Mouse (Mus musculus) liver, postnatal 0 days (tissue): ENCODE results near the gene Hspa5. TPM values are rescaled to one million over a fixed set of nuclear protein-coding genes. Genes with fewer than 3 reads are reported as not detected.
A peak's percentile ranks its signal among the peaks of the same experiment; 100 is the strongest.

ENCODE experiments used
- ATAC-seq: fragments of 200-750 bp; cut with Nextera tagmentation; 2 replicates; pipeline ENCODE4 v1.8.0; 2017; ENCODE audit warnings: mild to moderate bottlenecking, moderate library complexity
- DNase-seq: peaks from one replicate; pipeline ENCODE4 v3.0.0-alpha.2; 2016
- H3K27ac ChIP-seq: fragments of 300-500 bp; sonication (generic); 2 replicates; pipeline ENCODE4 v1.5.1; 2014; ENCODE audit warnings: antibody characterized with exemption, moderate library complexity, mild to moderate bottlenecking, low read depth
- H3K27me3 ChIP-seq: fragments of 300-500 bp; sonication (generic); 2 replicates; pipeline ENCODE4 v1.6.1; 2014; ENCODE audit warnings: low read length, control low read depth, mixed read lengths; ENCODE audit not compliant: insufficient read depth
- H3K36me3 ChIP-seq: fragments of 300-500 bp; sonication (generic); replicated peaks from 2 replicates; pipeline ENCODE4 v1.6.1; 2014; ENCODE audit warnings: mild to moderate bottlenecking, control low read depth, low read length, moderate library complexity, mixed read lengths; ENCODE audit not compliant: insufficient read depth
- H3K4me1 ChIP-seq: fragments of 300-500 bp; sonication (generic); 2 replicates; pipeline ENCODE4 v1.6.1; 2014; ENCODE audit warnings: antibody characterized with exemption, mild to moderate bottlenecking, control low read depth; ENCODE audit not compliant: insufficient read depth
- H3K4me2 ChIP-seq: fragments of 300-500 bp; sonication (generic); 2 replicates; pipeline ENCODE4 v1.6.1; 2014; ENCODE audit warnings: low read depth, mild to moderate bottlenecking, low read length, moderate library complexity, mixed read lengths
- H3K4me3 ChIP-seq: fragments of 300-500 bp; sonication (generic); 2 replicates; pipeline ENCODE4 v1.5.1; 2014; ENCODE audit warnings: low read depth, low read length
- H3K9ac ChIP-seq: fragments of 300-500 bp; sonication (generic); replicated peaks from 2 replicates; pipeline ENCODE4 v1.6.1; 2014; ENCODE audit warnings: mild to moderate bottlenecking, moderate library complexity
- H3K9me3 ChIP-seq: fragments of 300-500 bp; sonication (generic); 2 replicates; pipeline ENCODE4 v1.6.1; 2016; ENCODE audit warnings: mild to moderate bottlenecking, control low read depth, low read length, mixed read lengths
- CTCF ChIP-seq: sonication (generic); IDR thresholded peaks from 2 replicates; pipeline ENCODE4 v1.5.1; 2016; ENCODE audit warnings: antibody characterized with exemption, low read depth
- EP300 ChIP-seq: IDR thresholded peaks from 2 replicates; pipeline ENCODE4 v1.6.1; 2016; ENCODE audit warnings: antibody characterized with exemption, low read depth, mild to moderate bottlenecking
- WGBS: fragments of 180-500 bp; shearing (Covaris S2); extraction: QIAGEN DNeasy Blood & Tissue Kit; methylation state at CpG from one replicate; pipeline ENCODE4 v1.1.7; 2014; ENCODE audit not compliant: insufficient replicate concordance; 5-methylcytosine and 5-hydroxymethylcytosine counted together
- polyA plus RNA-seq: library from polyadenylated mRNA; unstranded; fragments of >200 nt; fragmentation: Nextera tagmentation; extraction: Ambion mirVana; gene quantifications from 2 replicates; pipeline ENCODE4 v1.2.1, GENCODE M21; 2015

Gene Hspa5
- polyA plus RNA-seq, 1 experiment from 2014 or later = 384 TPM

GRCm38 (mm10) chr2:34803746-34804145 lies 32.0 kb downstream of the Hspa5 start:
- H3K9ac ChIP-seq = peak overlapping the region; percentile 52
- 72% methylated on average over 3 of the region's 3 CpGs for WGBS
- TF ChIP-seq CTCF (no peak), EP300 (no peak)
- H3K36me3 ChIP-seq = peaks cover 37% of the 10 kb centered on the region
- H3K4me1 ChIP-seq = peaks cover 40% of the 10 kb centered on the region
- H3K4me3 ChIP-seq = peak overlapping the region; percentile 79
- no peaks in the 10 kb centered on the region for H3K9me3 ChIP-seq
- DNase-seq (no peak), ATAC-seq (no peak)
- peak overlapping the region; percentile 1; the same call in 1 of the 2 replicates for H3K27ac ChIP-seq
- no peaks in the 10 kb centered on the region for H3K27me3 ChIP-seq
- H3K4me2 ChIP-seq = peak overlapping the region; percentile 63

DNA sequence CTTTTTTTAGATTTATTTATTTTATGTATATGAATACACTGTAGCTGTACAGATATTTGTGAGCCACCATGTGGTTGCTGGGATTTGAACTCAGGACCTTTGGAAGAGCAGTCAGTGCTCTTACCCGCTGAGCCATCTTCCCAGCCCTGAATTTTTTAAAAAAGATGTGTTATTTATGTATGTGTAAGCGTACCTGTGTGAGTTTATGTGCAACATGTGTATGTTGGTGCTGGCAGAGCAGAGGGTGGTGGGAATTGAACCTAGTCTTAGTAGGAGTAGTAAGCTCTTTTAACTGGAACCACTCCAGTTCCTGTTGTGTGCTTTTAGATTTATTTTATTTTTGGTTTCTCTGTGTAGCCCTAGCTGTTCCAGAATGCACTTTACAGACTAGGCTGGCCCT lies 32.4 kb downstream of the Hspa5 start:
- H3K27ac ChIP-seq = peak overlapping the region; percentile 53
- ATAC-seq = no peak
- 90% methylated on average over 2 of the region's 2 CpGs for WGBS
- no peaks in the 10 kb centered on the region for H3K27me3 ChIP-seq
- no peaks in the 10 kb centered on the region for H3K9me3 ChIP-seq
- peaks cover 37% of the 10 kb centered on the region for H3K4me1 ChIP-seq
- peak overlapping the region; percentile 63 for H3K4me2 ChIP-seq
- peaks cover 41% of the 10 kb centered on the region for H3K36me3 ChIP-seq
- no peak for TF ChIP-seq CTCF
- peak overlapping the region; percentile 39; the same call in 1 of the 2 replicates for H3K9ac ChIP-seq
- DNase-seq = no peak
- H3K4me3 ChIP-seq = peak overlapping the region; percentile 79

DNA sequence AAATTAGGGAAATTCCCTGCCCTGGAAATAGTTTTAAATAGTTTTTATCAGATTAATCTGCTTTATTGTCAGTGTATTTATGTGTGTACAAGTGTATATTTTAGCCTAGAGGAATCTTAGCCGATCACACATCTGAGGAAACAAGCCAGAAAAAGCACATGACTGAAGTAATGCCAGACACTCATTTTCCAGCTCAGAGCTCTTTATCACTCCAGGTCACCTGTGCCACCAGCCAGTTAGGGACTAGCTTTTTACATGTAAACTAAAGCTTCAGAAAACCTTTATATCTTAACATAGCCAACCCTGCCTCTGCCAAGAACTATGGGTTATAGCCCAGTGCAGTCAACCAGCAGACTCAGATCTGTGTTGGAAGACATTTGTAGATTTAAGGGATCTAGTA lies 33.0 kb downstream of the Hspa5 start:
- peak overlapping the region; percentile 63 for H3K4me2 ChIP-seq
- peaks cover 45% of the 10 kb centered on the region for H3K36me3 ChIP-seq
- H3K27me3 ChIP-seq = no peaks in the 10 kb centered on the region
- DNase-seq (peak; percentile 27), ATAC-seq (peak; percentile 39)
- no peak overlapping the region for H3K9ac ChIP-seq
- WGBS = 44% methylated on average over 1 of the region's 1 CpGs
- H3K27ac ChIP-seq = peak overlapping the region; percentile 53
- H3K4me1 ChIP-seq = peaks cover 41% of the 10 kb centered on the region
- H3K4me3 ChIP-seq = 0 out of 2 replicates have a peak overlapping the region, but pooled peaks have one; percentile 79
- H3K9me3 ChIP-seq = no peaks in the 10 kb centered on the region
- TF ChIP-seq CTCF (no peak), EP300 (peak; percentile 87)

DNA sequence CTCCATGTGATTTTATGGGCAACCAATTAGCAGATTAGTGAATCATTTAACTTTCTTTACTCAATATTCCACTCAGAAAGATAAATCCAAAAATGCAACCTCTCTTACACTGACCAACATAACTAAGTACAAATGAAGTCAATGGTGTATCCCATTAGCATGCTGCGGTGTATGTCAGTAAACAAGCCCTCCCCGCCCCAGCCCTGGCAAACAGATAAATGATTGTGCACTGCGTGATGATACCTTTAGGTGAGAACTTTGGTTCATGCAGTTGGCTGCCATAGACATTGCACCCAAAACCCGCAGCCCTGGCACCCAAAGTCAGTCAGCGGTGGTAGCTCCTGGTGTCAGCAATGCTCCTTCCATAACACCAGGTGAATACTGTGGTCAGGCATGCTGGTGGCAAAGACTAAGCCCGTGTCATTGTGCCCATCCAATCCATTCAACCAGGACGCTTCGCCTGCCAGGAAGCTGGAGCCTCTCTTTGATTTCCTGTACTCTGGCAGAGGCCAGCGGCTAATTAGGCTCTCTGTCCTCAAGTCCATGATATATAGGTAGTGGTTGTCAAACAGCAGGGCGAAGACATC lies 33.7 kb downstream of the Hspa5 start:
- Histone ChIP-seq H3K4me1 (peaks cover 36% of the 10 kb centered on the region), H3K4me3 (no peak overlapping the region), H3K9ac (no peak overlapping the region), H3K27me3 (no peaks in the 10 kb centered on the region), H3K4me2 (peak overlapping the region; percentile 36), H3K36me3 (peaks cover 48% of the 10 kb centered on the region), H3K9me3 (no peaks in the 10 kb centered on the region), H3K27ac (peak overlapping the region; percentile 53)
- ATAC-seq (no peak), DNase-seq (no peak)
- 78% methylated on average over 10 of the region's 10 CpGs for WGBS
- TF ChIP-seq CTCF = no peak
- no peak for TF ChIP-seq EP300

GRCm38 (mm10) chr2:34808057-34808456 lies 36.3 kb downstream of the Hspa5 start:
- peaks cover 33% of the 10 kb centered on the region for H3K4me1 ChIP-seq
- H3K27ac ChIP-seq = 0 out of 2 replicates have a peak overlapping the region, but pooled peaks have one; percentile 7
- no peak overlapping the region for H3K4me3 ChIP-seq
- H3K36me3 ChIP-seq = peaks cover 72% of the 10 kb centered on the region
- TF ChIP-seq CTCF = no peak
- no peak for TF ChIP-seq EP300
- 48% methylated on average over 2 of the region's 2 CpGs for WGBS
- no peaks in the 10 kb centered on the region for H3K9me3 ChIP-seq
- DNase-seq (no peak), ATAC-seq (no peak)
- H3K27me3 ChIP-seq = no peaks in the 10 kb centered on the region
- H3K4me2 ChIP-seq = no peak overlapping the region
- H3K9ac ChIP-seq = no peak overlapping the region

DNA sequence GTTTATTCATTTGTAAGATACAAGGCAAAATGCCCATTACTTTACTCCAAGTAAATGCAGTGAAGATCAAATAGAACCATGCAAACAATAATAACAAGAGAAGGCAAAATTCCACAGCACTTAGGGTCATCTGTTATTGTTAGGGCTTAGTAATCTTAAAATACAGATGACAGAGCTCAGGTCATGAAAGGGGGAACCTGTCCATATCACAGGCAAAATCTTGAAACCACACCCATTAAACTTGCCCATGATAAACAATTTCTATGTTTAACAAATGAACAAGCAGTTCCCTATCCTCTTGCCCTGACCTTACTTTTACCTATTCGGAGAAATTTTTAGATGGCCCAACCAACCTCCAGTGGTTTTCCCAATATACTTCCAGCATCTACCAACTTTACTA lies 37.8 kb downstream of the Hspa5 start:
- no peak overlapping the region for H3K9ac ChIP-seq
- H3K4me1 ChIP-seq = peaks cover 22% of the 10 kb centered on the region
- WGBS = 70% methylated on average over 1 of the region's 1 CpGs
- H3K9me3 ChIP-seq = no peaks in the 10 kb centered on the region
- H3K4me2 ChIP-seq = no peak overlapping the region
- H3K27ac ChIP-seq = no peak overlapping the region
- no peak overlapping the region for H3K4me3 ChIP-seq
- H3K36me3 ChIP-seq = peaks cover 77% of the 10 kb centered on the region
- DNase-seq (no peak), ATAC-seq (no peak)
- H3K27me3 ChIP-seq = no peaks in the 10 kb centered on the region
- TF ChIP-seq CTCF (no peak), EP300 (no peak)
